Mouse (Mus musculus) olfactory bulb, adult 2 months (tissue): ENCODE measurements around the gene Nlrx1. TPM values are rescaled to one million over a fixed set of nuclear protein-coding genes. Genes with fewer than 3 reads are reported as not detected.
A peak's percentile ranks its signal among the peaks of the same experiment; 100 is the strongest.
"Not testable (repeated sequence)": the region's sequence is repeated elsewhere in the genome, so short reads cannot be mapped to it uniquely, and the experiment has no call there.

Experiments used
- H3K27ac ChIP-seq: fragments of 200-500 bp; 2 replicates; pipeline ENCODE4 v1.5.1; 2012; ENCODE audit warnings: low read depth, low read length; ENCODE audit not compliant: insufficient read depth
- H3K4me1 ChIP-seq: fragments of 200-500 bp; 2 replicates; pipeline ENCODE4 v1.6.1; 2012; ENCODE audit warnings: low read length; ENCODE audit not compliant: control insufficient read depth, insufficient read depth
- H3K4me3 ChIP-seq: fragments of 200-500 bp; 2 replicates; pipeline ENCODE4 v1.5.1; 2012; ENCODE audit warnings: mild to moderate bottlenecking, low read depth, low read length, moderate library complexity; ENCODE audit not compliant: insufficient read depth
- CTCF ChIP-seq: fragments of 200-500 bp; IDR thresholded peaks from 2 replicates; pipeline ENCODE4 v1.5.1; 2012; ENCODE audit warnings: low read depth, mild to moderate bottlenecking, low read length, moderate library complexity; ENCODE audit not compliant: insufficient read depth
- POLR2A ChIP-seq: fragments of 200-500 bp; IDR thresholded peaks from 2 replicates; pipeline ENCODE4 v1.6.1; 2012; ENCODE audit warnings: mild to moderate bottlenecking, low read depth, low read length, moderate library complexity; ENCODE audit not compliant: insufficient read depth
- WGBS: fragments of 180-500 bp; shearing (Covaris S2); methylation state at CpG from one replicate; pipeline ENCODE4 v1.1.7; 2018; 5-methylcytosine and 5-hydroxymethylcytosine counted together
- polyA plus RNA-seq: library from polyadenylated mRNA; stranded (reverse); fragments of >200 nt; gene quantifications from 2 replicates; pipeline ENCODE4 v1.2.4, GENCODE M21; 2012; ENCODE audit warnings: low replicate concordance; ENCODE audit not compliant: missing spikeins, insufficient read depth, insufficient read length

The Nlrx1 gene
- polyA plus RNA-seq, 1 experiment = not detected

DNA sequence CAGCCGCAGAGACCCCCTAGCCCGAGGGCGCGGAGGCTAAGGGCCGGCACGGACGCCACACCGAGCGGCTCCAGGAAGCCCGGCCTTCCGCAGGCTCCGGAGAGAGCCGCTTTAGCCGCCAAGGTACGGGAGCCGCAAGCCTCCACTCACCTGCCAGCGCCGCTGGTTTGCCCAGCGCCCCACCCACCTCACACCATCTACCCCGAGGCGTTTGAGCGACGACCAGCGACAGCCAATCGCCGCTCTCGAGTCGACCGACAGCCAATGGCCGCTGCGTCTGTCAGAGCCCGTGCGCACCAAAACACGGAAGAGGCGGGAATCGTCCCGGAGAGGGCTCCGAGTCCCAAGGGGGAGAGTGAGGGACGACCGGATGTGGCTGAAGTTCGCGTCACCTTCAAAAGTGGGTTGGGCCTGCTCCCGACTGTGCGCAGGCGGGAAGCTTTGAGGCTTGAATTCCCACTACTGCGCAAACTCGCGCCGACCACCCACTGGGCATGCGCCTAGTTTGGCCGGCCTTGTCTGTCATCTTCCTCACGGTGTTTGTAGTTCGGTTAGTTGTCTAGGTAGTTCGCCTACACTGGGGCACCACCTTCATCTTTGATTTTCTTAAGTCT lies 37.2 kb upstream of the Nlrx1 start, which contains the start of gene Hinfp:
TSS of gene Hinfp (minus strand) at position 206 of the 614 bp plus-strand sequence.
- Histone ChIP-seq H3K27ac (peak within 1 kb of the TSS; percentile 67), H3K4me1 (peaks cover 10% of the 10 kb centered on the region), H3K4me3 (peak within 1 kb of the TSS; percentile 77)
- TF ChIP-seq POLR2A = peak; percentile 71
- TF ChIP-seq CTCF = no peak
- WGBS = under 1% methylated on average over 54 of the region's 54 CpGs

DNA sequence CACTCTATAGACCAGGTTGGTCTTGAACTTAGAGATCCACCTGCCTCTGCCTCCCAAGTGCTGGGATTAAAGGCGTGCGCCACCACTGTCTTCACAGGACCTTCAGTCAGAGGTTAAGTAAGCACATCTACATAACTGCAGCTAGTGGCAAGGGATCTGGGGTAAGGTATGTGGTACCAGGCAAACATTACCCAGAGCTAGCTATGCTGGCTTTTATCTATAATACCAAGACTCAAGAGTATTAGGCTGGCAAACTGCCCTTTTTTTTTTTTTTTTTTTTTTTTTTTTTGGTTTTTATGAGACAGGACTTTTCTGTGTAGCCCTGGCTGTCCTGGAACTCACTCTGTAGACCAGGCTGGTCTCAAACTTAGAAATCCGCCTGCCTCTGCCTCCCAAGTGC lies 31.6 kb upstream of the Nlrx1 start:
- 95% methylated on average over 3 of the region's 3 CpGs for WGBS
- not testable (repeated sequence) for H3K4me1 ChIP-seq, H3K4me3 ChIP-seq, H3K27ac ChIP-seq

DNA sequence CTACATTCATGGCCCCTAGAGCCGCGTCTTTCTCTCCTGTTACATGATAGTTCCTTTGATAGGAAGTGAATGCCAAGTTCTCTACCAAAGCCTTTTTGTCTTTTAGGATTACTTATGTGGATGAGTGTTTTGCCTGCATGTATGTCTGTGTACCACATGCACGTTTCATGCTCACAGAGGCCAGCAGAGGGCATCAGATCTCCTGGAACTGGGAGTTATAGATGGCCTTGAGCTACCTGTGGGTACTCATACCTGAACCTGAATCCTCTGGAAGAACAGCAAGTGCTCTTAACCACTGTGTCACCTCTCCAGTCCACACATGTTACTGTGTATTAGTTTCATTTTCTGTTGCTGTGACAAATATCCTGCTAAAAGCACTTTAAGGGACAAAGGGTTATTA lies 24.1 kb upstream of the Nlrx1 start:
- H3K4me1 ChIP-seq = peaks cover 5% of the 10 kb centered on the region
- no peak overlapping the region for H3K4me3 ChIP-seq
- no peak for TF ChIP-seq POLR2A
- TF ChIP-seq CTCF = no peak
- 65% methylated on average over 3 of the region's 3 CpGs for WGBS
- no peak overlapping the region for H3K27ac ChIP-seq

DNA sequence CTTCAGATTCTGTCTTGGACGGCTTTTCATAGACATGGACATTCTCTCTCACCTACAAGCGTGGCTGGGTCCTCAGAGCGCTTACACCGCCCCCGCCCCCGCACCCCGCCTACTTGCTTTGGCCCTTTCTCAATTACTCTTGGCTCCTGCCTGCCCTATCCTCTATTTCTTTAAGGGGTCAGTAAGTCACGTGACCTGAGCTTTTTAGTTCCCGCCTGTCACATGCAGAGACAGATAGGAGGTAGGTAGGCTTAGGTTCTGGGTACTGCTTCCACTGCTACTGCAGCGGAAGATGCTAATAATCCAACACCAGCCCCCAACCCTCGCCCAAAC lies 20.5 kb upstream of the Nlrx1 start:
- 0 out of 2 replicates have a peak overlapping the region, but pooled peaks have one; percentile 5 for H3K27ac ChIP-seq
- peaks cover 14% of the 10 kb centered on the region for H3K4me1 ChIP-seq
- TF ChIP-seq POLR2A (no peak), CTCF (no peak)
- no peak overlapping the region for H3K4me3 ChIP-seq
- 9% methylated on average over 11 of the region's 11 CpGs for WGBS

DNA sequence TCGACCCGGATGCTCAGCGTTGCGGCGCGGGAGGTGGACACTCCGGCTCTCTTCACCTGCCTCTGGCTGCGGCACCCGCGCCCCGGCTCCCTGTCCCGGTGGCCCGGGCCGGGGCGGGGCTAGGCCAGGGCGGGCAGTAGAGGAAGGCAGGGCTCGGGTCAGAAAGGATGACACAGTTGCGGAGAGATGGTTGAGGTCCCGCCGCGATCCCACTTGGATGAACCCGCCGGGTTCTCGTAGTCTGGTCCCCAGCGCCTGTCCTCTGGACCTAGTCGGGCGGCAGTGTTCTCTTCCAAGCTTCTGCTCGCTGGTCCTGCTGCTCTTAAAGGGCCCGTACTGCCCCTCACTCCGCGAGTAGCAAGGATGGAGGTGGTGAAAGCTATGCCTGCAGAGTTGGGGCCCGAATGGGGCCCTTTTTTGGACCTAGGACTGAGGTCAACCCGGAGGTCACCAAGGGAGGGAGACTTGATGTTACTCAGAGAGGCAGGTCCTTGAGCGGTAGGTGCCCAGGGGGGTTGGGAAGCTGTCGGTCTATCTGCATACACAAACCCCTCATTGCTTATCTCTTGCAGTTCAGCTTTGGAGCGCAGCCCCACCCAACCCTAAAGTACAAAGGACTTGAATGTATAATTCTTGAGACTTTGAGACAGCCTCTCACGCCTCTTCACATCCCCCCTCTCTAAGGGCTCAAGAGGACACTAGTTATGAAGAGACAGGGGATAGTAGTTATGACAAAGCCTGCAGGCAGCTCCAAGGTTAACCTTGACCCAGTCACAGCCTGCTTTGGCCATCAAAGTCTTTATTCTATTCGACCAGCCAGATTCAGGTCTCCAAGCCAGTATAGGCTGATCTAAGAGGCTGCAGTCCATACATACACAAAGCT lies 19.9 kb upstream of the Nlrx1 start, which contains the start of gene Abcg4:
TSS of gene Abcg4 (minus strand) at position 540 of the 883 bp plus-strand sequence.
- H3K27ac ChIP-seq = peak within 1 kb of the TSS; percentile 57
- no peak for TF ChIP-seq POLR2A
- TF ChIP-seq CTCF = no peak
- peaks cover 14% of the 10 kb centered on the region for H3K4me1 ChIP-seq
- peak within 1 kb of the TSS; percentile 93 for H3K4me3 ChIP-seq
- under 1% methylated on average over 38 of the region's 38 CpGs for WGBS

DNA sequence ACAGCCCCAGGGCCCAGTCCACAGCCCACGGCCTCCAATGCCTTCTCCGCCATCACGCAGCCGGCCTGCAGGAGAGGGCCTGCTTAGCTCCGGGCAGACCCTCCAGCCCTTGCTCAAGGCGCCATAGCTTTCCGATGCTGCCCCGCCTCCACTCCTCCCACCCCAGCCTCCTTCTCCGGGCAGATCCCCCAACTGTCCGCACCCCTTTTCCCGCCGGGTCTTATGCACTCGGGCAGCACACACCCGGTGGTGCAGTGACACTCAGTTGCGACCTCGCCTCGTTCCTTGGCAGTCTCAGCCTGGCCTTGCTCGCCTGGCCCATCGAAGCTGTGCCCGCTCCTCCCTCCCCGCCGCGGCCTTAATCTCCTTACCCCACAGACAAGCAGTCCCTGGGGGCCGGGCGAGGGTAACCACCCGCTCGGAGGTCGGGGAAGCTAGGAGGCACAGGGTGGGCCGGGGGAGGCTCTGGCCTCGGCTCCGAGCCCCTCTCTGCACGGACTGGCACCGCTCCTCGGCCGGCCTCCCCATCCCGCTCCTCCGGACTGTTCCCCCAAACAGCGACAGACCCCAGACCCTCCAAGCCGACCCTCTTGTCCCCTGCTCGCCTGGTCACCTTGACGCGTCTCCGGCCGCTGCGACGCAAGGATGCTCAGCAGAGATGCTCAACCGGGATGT lies 19.1 kb upstream of the Nlrx1 start:
- WGBS = 1% methylated on average over 46 of the region's 47 CpGs
- Histone ChIP-seq H3K27ac (peak overlapping the region; percentile 57), H3K4me1 (peaks cover 14% of the 10 kb centered on the region), H3K4me3 (peak overlapping the region; percentile 93)
- TF ChIP-seq CTCF (no peak), POLR2A (no peak)

DNA sequence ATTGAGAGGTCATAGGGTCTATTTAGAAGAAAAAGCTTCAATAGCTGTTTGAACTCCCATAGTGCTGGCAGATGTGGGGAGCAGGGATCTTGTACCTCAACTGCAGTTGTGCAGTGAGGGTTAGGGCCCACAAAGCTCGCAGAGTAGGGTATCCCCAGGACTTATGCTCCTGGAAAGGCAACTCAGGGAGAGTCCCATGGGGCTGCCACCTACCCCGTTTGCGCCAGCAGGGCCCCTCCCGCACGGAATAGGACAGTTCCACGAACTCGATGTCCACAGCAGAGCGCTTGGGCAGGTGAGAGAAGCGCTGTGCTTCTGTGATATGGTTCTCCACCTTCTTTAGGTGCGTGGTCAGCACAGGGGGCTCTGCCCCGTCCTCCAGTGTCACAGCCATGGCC lies 18.6 kb upstream of the Nlrx1 start:
- 8% methylated on average over 11 of the region's 11 CpGs for WGBS
- H3K4me1 ChIP-seq = peaks cover 14% of the 10 kb centered on the region
- peak overlapping the region; percentile 93 for H3K4me3 ChIP-seq
- no peak for TF ChIP-seq POLR2A
- no peak for TF ChIP-seq CTCF
- H3K27ac ChIP-seq = no peak overlapping the region

DNA sequence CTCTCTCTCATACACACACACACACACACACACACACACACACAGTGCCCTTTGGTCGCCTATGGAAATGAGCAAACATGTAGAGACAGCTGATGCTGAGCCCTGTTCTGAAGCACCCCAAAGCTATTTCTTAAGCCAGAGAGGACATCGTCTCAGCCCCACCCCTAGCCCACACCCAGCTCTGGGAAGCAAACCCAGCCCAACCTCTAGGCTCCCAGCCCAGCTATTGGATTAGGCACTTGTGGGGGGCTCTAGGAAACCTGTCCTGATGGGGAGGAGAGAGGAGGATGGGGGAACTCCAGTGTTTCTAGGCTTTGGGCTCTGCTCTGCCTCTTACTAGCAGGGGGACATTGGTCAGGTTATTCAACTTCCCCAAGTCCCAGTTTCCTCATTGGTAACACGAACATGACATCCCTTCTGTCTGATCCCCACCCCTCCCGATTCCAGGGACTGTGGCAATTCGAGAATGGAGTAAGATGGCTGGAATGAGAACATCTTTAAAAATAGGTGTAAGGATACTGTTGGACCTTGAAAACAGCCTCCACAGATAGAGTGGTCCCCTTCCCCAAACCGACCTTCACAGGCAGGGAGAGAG lies 18.0 kb upstream of the Nlrx1 start:
- Histone ChIP-seq H3K27ac (no peak overlapping the region), H3K4me1 (peaks cover 14% of the 10 kb centered on the region), H3K4me3 (0 out of 2 replicates have a peak overlapping the region, but pooled peaks have one; percentile 10)
- TF ChIP-seq POLR2A (no peak), CTCF (no peak)
- 15% methylated on average over 6 of the region's 6 CpGs for WGBS

DNA sequence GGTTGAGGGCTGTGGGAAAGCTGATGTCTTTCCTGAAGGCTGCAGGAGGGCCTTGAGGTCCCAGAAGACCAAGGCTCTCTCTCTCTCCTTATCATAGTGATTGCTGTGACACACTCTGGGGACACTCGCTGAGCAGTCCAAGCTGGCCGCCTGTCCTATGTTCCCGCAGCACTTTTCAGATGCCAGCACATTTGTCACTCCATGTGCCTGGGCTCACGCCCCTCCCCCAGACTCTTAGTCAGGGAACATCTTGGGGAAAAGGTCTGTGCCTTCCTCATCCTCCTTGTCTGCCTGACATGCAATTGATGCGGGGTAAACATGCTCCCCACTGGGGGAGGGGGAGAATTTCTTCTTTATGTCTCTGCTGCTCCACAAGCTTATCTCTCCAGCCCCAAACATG lies 14.8 kb upstream of the Nlrx1 start:
- 75% methylated on average over 5 of the region's 5 CpGs for WGBS
- H3K4me3 ChIP-seq = no peak overlapping the region
- peaks cover 9% of the 10 kb centered on the region; the same call in 1 of the 2 replicates for H3K4me1 ChIP-seq
- no peak overlapping the region for H3K27ac ChIP-seq
- TF ChIP-seq POLR2A (no peak), CTCF (no peak)
